Mouse (Mus musculus): ENCODE measurements at regions not wholly inside any gene's neighbourhood (a gene's known extent, or its start where the extent isn't known, plus 50 kb on each side); places are given as distances from the start of the nearest gene placed in this dataset.

GRCm38 (mm10) chr14:15603954-15604523 is 165.3 kb upstream of the Lrrc3b start:
- no peak for DNase-seq

GRCm38 (mm10) chr14:15610166-15610565 is 171.4 kb upstream of the Lrrc3b start:
- no peak for DNase-seq

- DNase-seq, result no peak
Observed at GRCm38 (mm10) chr14:15634581-15634980, 195.8 kb upstream of the Lrrc3b start.

- DNase-seq, result no peak
Observed at GRCm38 (mm10) chr14:15637681-15638080, 198.9 kb upstream of the Lrrc3b start.

- no peak for DNase-seq
Observed at GRCm38 (mm10) chr14:15638869-15639268, 200.1 kb upstream of the Lrrc3b start.

GRCm38 (mm10) chr14:15660886-15661285 is 222.1 kb upstream of the Lrrc3b start:
- no peak for DNase-seq

- DNase-seq, result no peak
Observed at GRCm38 (mm10) chr14:15672292-15672691, 233.5 kb upstream of the Lrrc3b start.

- no peak for DNase-seq
Observed at GRCm38 (mm10) chr14:15677218-15677617, 238.4 kb upstream of the Lrrc3b start.

- no peak for DNase-seq
Observed at GRCm38 (mm10) chr14:15679456-15679855, 240.7 kb upstream of the Lrrc3b start.

GRCm38 (mm10) chr14:15698001-15698400 is 259.2 kb upstream of the Lrrc3b start:
- DNase-seq, result no peak

- DNase-seq, result no peak
Observed at GRCm38 (mm10) chr14:15698607-15699006, 259.8 kb upstream of the Lrrc3b start.

GRCm38 (mm10) chr14:15722135-15722534 is 283.3 kb upstream of the Lrrc3b start:
- no peak for DNase-seq

GRCm38 (mm10) chr14:15746629-15747238 is 307.9 kb upstream of the Lrrc3b start:
- no peak for DNase-seq

- DNase-seq, result no peak
Observed at GRCm38 (mm10) chr14:15769846-15770448, 331.2 kb upstream of the Lrrc3b start.

GRCm38 (mm10) chr14:15784727-15785126 is 345.9 kb upstream of the Lrrc3b start:
- DNase-seq, result no peak

GRCm38 (mm10) chr14:15785230-15785629 is 346.4 kb upstream of the Lrrc3b start:
- peak; percentile 31 to 35 for DNase-seq

GRCm38 (mm10) chr14:15795698-15796097 is 356.9 kb upstream of the Lrrc3b start:
- DNase-seq, result no peak

GRCm38 (mm10) chr14:15797019-15797418 is 358.2 kb upstream of the Lrrc3b start:
- no peak for DNase-seq

- no peak for DNase-seq
Observed at GRCm38 (mm10) chr14:15801477-15802099, 362.8 kb upstream of the Lrrc3b start.

GRCm38 (mm10) chr14:15809083-15809482 is 370.3 kb upstream of the Lrrc3b start:
- no peak for DNase-seq

- DNase-seq, result no peak
Observed at GRCm38 (mm10) chr14:15841390-15842023, 402.7 kb upstream of the Lrrc3b start.

GRCm38 (mm10) chr14:15842024-15842599 is 403.3 kb upstream of the Lrrc3b start:
- DNase-seq, result no peak

GRCm38 (mm10) chr14:15868520-15868919 is 380.6 kb upstream of the Ngly1 start:
- DNase-seq, result no peak
